Mouse (Mus musculus) gastrocnemius, postnatal 10 days (tissue): ENCODE measurements around the gene Ap4b1. TPM values are rescaled to one million over a fixed set of nuclear protein-coding genes. Genes with fewer than 3 reads are reported as not detected.

Experiments used
- DNase-seq: peaks from one replicate; pipeline ENCODE4 v3.0.0; 2021; ENCODE audit warnings: mixed read lengths
- total RNA-seq, 2 experiments: library from RNA; stranded (reverse); gene quantifications; 2 replicates each; pipeline ENCODE4 v1.2.3; 2021

The Ap4b1 gene
- total RNA-seq, 2 experiments from 2014 or later, result 9.8 to 13.5 TPM

GRCm38 (mm10) chr3:103857036-103857805, 47.9 kb downstream of the Ap4b1 start:
- no peak for DNase-seq

GRCm38 (mm10) chr3:103857977-103858563, 48.8 kb downstream of the Ap4b1 start:
- no peak for DNase-seq

- DNase-seq, result no peak
Observed at GRCm38 (mm10) chr3:103858881-103859801, 49.8 kb downstream of the Ap4b1 start, which contains the start of gene Ptpn22. Gene Ptpn22 (plus strand): TSS chr3:103859795.

- no peak for DNase-seq
Observed at GRCm38 (mm10) chr3:103859851-103860391, 50.6 kb downstream of the Ap4b1 start.

GRCm38 (mm10) chr3:103862721-103863220, 53.5 kb downstream of the Ap4b1 start:
- DNase-seq, result no peak

- no peak for DNase-seq
Observed at GRCm38 (mm10) chr3:103864200-103864599, 54.9 kb downstream of the Ap4b1 start.

GRCm38 (mm10) chr3:103867424-103867971, 58.2 kb downstream of the Ap4b1 start:
- no peak for DNase-seq

GRCm38 (mm10) chr3:103868008-103868407, 58.7 kb downstream of the Ap4b1 start:
- no peak for DNase-seq

Other genes starting within 250 kb of the Ap4b1 start
- under 1 TPM in 1 of 2 experiments, not detected in 1; 0.36 TPM for gene Syt6, start 234.3 kb upstream of the Ap4b1 start, total RNA-seq
- gene Atg4a-ps, start 163.5 kb upstream of the Ap4b1 start, total RNA-seq, result 1 to 10 TPM in 1 of 2 experiments, under 1 TPM in 1; 0.14 to 5.3 TPM
- gene Olfml3, start 71.5 kb upstream of the Ap4b1 start, total RNA-seq, result 10 to 100 TPM in 1 of 2 experiments, 1 to 10 TPM in 1; 10.0 to 15.0 TPM
- gene Gm10964, start 70.2 kb upstream of the Ap4b1 start, total RNA-seq, result not detected
- gene Hipk1, start 18.0 kb upstream of the Ap4b1 start, total RNA-seq, result 10 to 100 TPM; 52.1 to 59.8 TPM
- 1 to 10 TPM; 5.6 to 6.5 TPM for gene Dclre1b, start 76 bp upstream of the Ap4b1 start, total RNA-seq
- not detected for gene Gm43064, start 53 bp downstream of the Ap4b1 start, total RNA-seq
- under 1 TPM; 0.49 to 0.70 TPM for gene Bcl2l15, start 23.1 kb downstream of the Ap4b1 start, total RNA-seq
- gene Ptpn22, start 50.3 kb downstream of the Ap4b1 start, total RNA-seq, result under 1 TPM; 0.26 to 0.81 TPM
- gene Rsbn1, start 104.6 kb downstream of the Ap4b1 start, total RNA-seq, result 1 to 10 TPM; 8.0 to 9.8 TPM
- gene Phtf1, start 158.6 kb downstream of the Ap4b1 start, total RNA-seq, result 10 to 100 TPM in 1 of 2 experiments, 1 to 10 TPM in 1; 8.1 to 10.4 TPM